Comparison of ENCODE assay signal across 19 mouse cellular contexts in genomic region chr1:191625026-191625425, GRCm38 (mm10). TPM values are rescaled to one million over a fixed set of nuclear protein-coding genes. Genes with fewer than 3 reads are reported as not detected.
DNase-seq lines count a peak whose midpoint lies in the region; ATAC-seq and TF ChIP-seq lines count a peak whose summit lies in the region.
"Had no signal": no experiment of that assay in that cellular context is flagged by ENCODE, and none has a peak within 500 bp of the region (broad histone marks: within the 10 kb centered on the region; RNA-seq: fewer than 3 reads in every experiment).

No protein-coding gene starts in this region.

- DNase-seq in heart, adult 11 months, result peak; percentile 87
- DNase-seq in heart, postnatal 10 days, result no peak
- DNase-seq in heart, postnatal 0 days (ENCODE audit: low spot score), result no peak
- DNase-seq in heart, postnatal 14 days, result no peak
- DNase-seq in lung, postnatal 0 days (ENCODE audit: low spot score), result peak; percentile 13
- DNase-seq in lung, adult 2 months, result no peak
- DNase-seq in mesoderm, embryonic 11.5 days (ENCODE audit: low read depth, low spot score), result peak; percentile 15
- DNase-seq: adrenal gland, adult 2 months; embryo, embryonic 11 days; gastrocnemius, postnatal 14 days; kidney, postnatal 14 days; liver, embryonic 13.5 days had no signal

- H3K9ac ChIP-seq in heart, postnatal 0 days (replicated peaks; ENCODE audit: low read depth, low read length), result no peak overlapping the region
- no peak overlapping the region for H3K9ac ChIP-seq in lung, postnatal 0 days (replicated peaks; ENCODE audit: low read depth)
- no peak overlapping the region for H3K9ac ChIP-seq in midbrain, embryonic 15.5 days
- H3K9ac ChIP-seq: forebrain, embryonic 12.5 days; hindbrain, embryonic 14.5 days; intestine, embryonic 15.5 days; limb, embryonic 12.5 days; liver, embryonic 13.5 days had no signal

- no peaks in the 10 kb centered on the region for H3K9me3 ChIP-seq in heart, postnatal 0 days (replicated peaks; ENCODE audit: control insufficient read depth, low read length)
- H3K9me3 ChIP-seq in lung, postnatal 0 days (ENCODE audit: low read length), result no peaks in the 10 kb centered on the region
- no peaks in the 10 kb centered on the region for H3K9me3 ChIP-seq in midbrain, embryonic 15.5 days
- H3K9me3 ChIP-seq: forebrain, embryonic 12.5 days; intestine, embryonic 15.5 days; limb, embryonic 12.5 days; liver, embryonic 13.5 days had no signal

- ATAC-seq in heart, postnatal 0 days (ENCODE audit: insufficient read depth, low read depth), result peak; percentile 28
- peak; percentile 56 for ATAC-seq in lung, postnatal 0 days
- ATAC-seq in midbrain, embryonic 15.5 days (replicated peaks), result no peak
- ATAC-seq: intestine, embryonic 15.5 days had no signal

- TF ChIP-seq EP300 in heart, postnatal 0 days (IDR thresholded peaks at IDR 0.05; ENCODE audit: low read depth), result no peak
- TF ChIP-seq EP300 in lung, postnatal 0 days (IDR thresholded peaks at IDR 0.05), result no peak

- no peak overlapping the region for H3K4me2 ChIP-seq in heart, postnatal 0 days (ENCODE audit: low read depth, low read length)
- no peak overlapping the region for H3K4me2 ChIP-seq in lung, postnatal 0 days (replicated peaks; ENCODE audit: low read depth, low read length)
- H3K4me2 ChIP-seq in midbrain, embryonic 15.5 days, result no peak overlapping the region
- H3K4me2 ChIP-seq: forebrain, embryonic 12.5 days; hindbrain, embryonic 14.5 days; intestine, embryonic 15.5 days; limb, embryonic 12.5 days; liver, embryonic 13.5 days had no signal

- H3K27ac ChIP-seq in heart, postnatal 0 days (ENCODE audit: low read depth), result no peak overlapping the region
- H3K27ac ChIP-seq in lung, postnatal 0 days (ENCODE audit: low read length), result no peak overlapping the region
- no peak overlapping the region for H3K27ac ChIP-seq in midbrain, embryonic 15.5 days
- H3K27ac ChIP-seq: forebrain, embryonic 12.5 days; hindbrain, embryonic 14.5 days; intestine, embryonic 15.5 days; left cerebral cortex, adult 2 months; limb, embryonic 12.5 days; liver, embryonic 13.5 days; macrophage had no signal

- no peak for TF ChIP-seq CTCF in heart, postnatal 0 days (IDR thresholded peaks at IDR 0.05; ENCODE audit: low read depth)
- TF ChIP-seq CTCF in lung, postnatal 0 days (IDR thresholded peaks at IDR 0.05), result no peak
- TF ChIP-seq CTCF in lung, adult 2 months (IDR thresholded peaks at IDR 0.05; ENCODE audit: insufficient read depth, low read length), result no peak

- WGBS in heart, postnatal 0 days, result 33% methylated on average over 6 of the region's 6 CpGs
- 26% methylated on average over 6 of the region's 6 CpGs for WGBS in lung, postnatal 0 days
- 37% methylated on average over 6 of the region's 6 CpGs for WGBS in lung, adult 2 months
- WGBS in midbrain, embryonic 15.5 days, result 82% methylated on average over 6 of the region's 6 CpGs

- no peak overlapping the region for H3K4me3 ChIP-seq in heart, postnatal 0 days (ENCODE audit: low read depth, low read length)
- H3K4me3 ChIP-seq in lung, postnatal 0 days (ENCODE audit: low read depth, low read length), result no peak overlapping the region
- no peak overlapping the region for H3K4me3 ChIP-seq in lung, adult 2 months (replicated peaks; ENCODE audit: extremely low read depth, low read depth, low read length)
- no peak overlapping the region for H3K4me3 ChIP-seq in midbrain, embryonic 15.5 days
- H3K4me3 ChIP-seq: forebrain, embryonic 12.5 days; intestine, embryonic 15.5 days; left cerebral cortex, adult 2 months; limb, embryonic 12.5 days; liver, embryonic 13.5 days had no signal

- H3K36me3 ChIP-seq in heart, postnatal 0 days (replicated peaks; ENCODE audit: control insufficient read depth, insufficient read depth, low read length), result peaks cover 22% of the 10 kb centered on the region
- peaks cover 9% of the 10 kb centered on the region for H3K36me3 ChIP-seq in lung, postnatal 0 days (ENCODE audit: insufficient read depth, low read length)
- H3K36me3 ChIP-seq in midbrain, embryonic 15.5 days (replicated peaks), result peaks cover 18% of the 10 kb centered on the region

- intact Hi-C loops in heart, postnatal 10 days (cut with DNase I), result loop anchor here (5.0 kb wide), 1 partner anchor 92 kb away; the partner anchor contains the start of gene Lpgat1
- intact Hi-C loops in heart, postnatal 14 days (cut with DNase I), result no loop called here

- TF ChIP-seq POLR2A in lung, adult 2 months (IDR thresholded peaks at IDR 0.05; ENCODE audit: borderline replicate concordance, extremely low read depth, low read depth, low read length), result no peak

- peaks cover 13% of the 10 kb centered on the region for H3K4me1 ChIP-seq in heart, postnatal 0 days (ENCODE audit: control insufficient read depth, insufficient read depth)
- no peaks in the 10 kb centered on the region for H3K4me1 ChIP-seq in lung, postnatal 0 days (ENCODE audit: insufficient read depth, low read depth, low read length)
- no peaks in the 10 kb centered on the region for H3K4me1 ChIP-seq in lung, adult 2 months (ENCODE audit: control insufficient read depth, insufficient read depth, low read length)
- H3K4me1 ChIP-seq in midbrain, embryonic 15.5 days, result no peaks in the 10 kb centered on the region

- no peaks in the 10 kb centered on the region for H3K27me3 ChIP-seq in heart, postnatal 0 days (ENCODE audit: control insufficient read depth, insufficient read depth, low read length)
- no peaks in the 10 kb centered on the region for H3K27me3 ChIP-seq in lung, postnatal 0 days (replicated peaks; ENCODE audit: insufficient read depth, low read length)
- H3K27me3 ChIP-seq in midbrain, embryonic 15.5 days (replicated peaks), result no peaks in the 10 kb centered on the region
- H3K27me3 ChIP-seq: forebrain, embryonic 12.5 days; intestine, embryonic 15.5 days; limb, embryonic 12.5 days; liver, embryonic 13.5 days had no signal

RNA-seq across cellular contexts. Expression of gene Ints7, which starts 49.6 kb away (rescaled TPM):
- total RNA-seq in heart, postnatal 10 days (2021), result 10 to 100 TPM; 23.0 to 23.2 TPM
- total RNA-seq in heart, postnatal 0 days (2014; rRNA removed; ENCODE audit: low replicate concordance), result 33.2 and 33.8 TPM in 2 replicates
- polyA plus RNA-seq in heart, postnatal 0 days (2015; fragmentation: Nextera tagmentation; extraction: Ambion mirVana), result 14.1 and 15.1 TPM in 2 replicates
- 10 to 100 TPM; 17.9 to 19.8 TPM for total RNA-seq in heart, postnatal 14 days (2021)
- polyA plus RNA-seq in lung, postnatal 0 days (2015; fragmentation: Nextera tagmentation; extraction: Ambion mirVana), result 13.9 and 14.3 TPM in 2 replicates
- 15.3 and 17.4 TPM in 2 replicates for polyA plus RNA-seq in lung, adult 2 months (2012; rRNA removed)
- 42.7 and 43.3 TPM in 2 replicates for polyA plus RNA-seq in midbrain, embryonic 15.5 days (2015; fragmentation: Nextera tagmentation; extraction: Ambion mirVana)

RNA-seq across cellular contexts. Expression of gene Dtl, which starts 49.7 kb away (rescaled TPM):
- 1 to 10 TPM; 4.9 to 6.3 TPM for total RNA-seq in heart, postnatal 10 days (2021)
- 4.1 and 7.6 TPM in 2 replicates for total RNA-seq in heart, postnatal 0 days (2014; rRNA removed; ENCODE audit: low replicate concordance)
- 5.9 and 6.2 TPM in 2 replicates for polyA plus RNA-seq in heart, postnatal 0 days (2015; fragmentation: Nextera tagmentation; extraction: Ambion mirVana)
- total RNA-seq in heart, postnatal 14 days (2021), result 1 to 10 TPM in 1 of 2 experiments, under 1 TPM in 1; 0.98 to 2.1 TPM
- 2.9 and 3.1 TPM in 2 replicates for polyA plus RNA-seq in lung, postnatal 0 days (2015; fragmentation: Nextera tagmentation; extraction: Ambion mirVana)
- 0.28 and 0.46 TPM in 2 replicates for polyA plus RNA-seq in lung, adult 2 months (2012; rRNA removed)
- 6.2 and 7.6 TPM in 2 replicates for polyA plus RNA-seq in midbrain, embryonic 15.5 days (2015; fragmentation: Nextera tagmentation; extraction: Ambion mirVana)

Comparison
In these comparisons a context has a peak if more than half of its experiments do, and no peak if none do; other contexts are left out.
1. DNase-seq: peak in heart, adult 11 months (single experiment), lung, postnatal 0 days (single experiment) and mesoderm, embryonic 11.5 days (single experiment); none in heart, postnatal 10 days (0 of 2), heart, postnatal 0 days (single experiment), heart, postnatal 14 days (0 of 2) and lung, adult 2 months (single experiment).